Mouse (Mus musculus) neural tube, embryonic 13.5 days (tissue): ENCODE results near the gene Vars2. TPM values are rescaled to one million over a fixed set of nuclear protein-coding genes. Genes with fewer than 3 reads are reported as not detected.

ENCODE experiments used
- ATAC-seq: fragments of 200-750 bp; cut with Nextera tagmentation; 2 replicates; pipeline ENCODE4 v1.8.0; 2017; ENCODE audit warnings: low read depth, mild to moderate bottlenecking, moderate TSS enrichment, moderate library complexity
- H3K27ac ChIP-seq: fragments of 300-500 bp; sonication (generic); replicated peaks from 2 replicates; pipeline ENCODE4 v1.5.1; 2015; ENCODE audit warnings: moderate library complexity, mild to moderate bottlenecking, inconsistent platforms
- H3K27me3 ChIP-seq: fragments of 300-500 bp; sonication (generic); 2 replicates; pipeline ENCODE4 v1.6.1; 2015; ENCODE audit warnings: mild to moderate bottlenecking, inconsistent platforms
- H3K36me3 ChIP-seq: fragments of 300-500 bp; sonication (generic); 2 replicates; pipeline ENCODE4 v1.6.1; 2015; ENCODE audit warnings: mild to moderate bottlenecking, inconsistent platforms
- H3K4me1 ChIP-seq: fragments of 300-500 bp; sonication (generic); replicated peaks from 2 replicates; pipeline ENCODE4 v1.6.1; 2015; ENCODE audit warnings: inconsistent platforms
- H3K4me2 ChIP-seq: fragments of 300-500 bp; sonication (generic); 2 replicates; pipeline ENCODE4 v1.6.1; 2015; ENCODE audit warnings: inconsistent platforms, mild to moderate bottlenecking, moderate library complexity
- H3K4me3 ChIP-seq: fragments of 300-500 bp; sonication (generic); 2 replicates; pipeline ENCODE4 v1.5.1; 2015; ENCODE audit warnings: mild to moderate bottlenecking, inconsistent platforms
- H3K9ac ChIP-seq: fragments of 300-500 bp; sonication (generic); 2 replicates; pipeline ENCODE4 v1.6.1; 2015; ENCODE audit warnings: moderate library complexity, mild to moderate bottlenecking, inconsistent platforms
- H3K9me3 ChIP-seq: fragments of 300-500 bp; sonication (generic); 2 replicates; pipeline ENCODE4 v1.6.1; 2016; ENCODE audit warnings: inconsistent platforms
- WGBS: fragments of 180-500 bp; shearing (Covaris S2); methylation state at CpG from one replicate; pipeline ENCODE4 v1.1.7; 2015; 5-methylcytosine and 5-hydroxymethylcytosine counted together
- polyA plus RNA-seq: library from polyadenylated mRNA; unstranded; fragments of >200 nt; fragmentation: Nextera tagmentation; extraction: Ambion mirVana; gene quantifications from 2 replicates; pipeline ENCODE4 v1.2.1, GENCODE M21; 2015

The Vars2 gene
- polyA plus RNA-seq, 1 experiment from 2014 or later, result 10.6 TPM

GRCm38 (mm10) chr17:35653086-35653485 is 14.3 kb downstream of the Vars2 start:
- Histone ChIP-seq H3K4me3 (no peak overlapping the region), H3K27me3 (no peaks in the 10 kb centered on the region), H3K9me3 (no peaks in the 10 kb centered on the region), H3K9ac (no peak overlapping the region), H3K4me2 (no peak overlapping the region), H3K4me1 (no peaks in the 10 kb centered on the region), H3K27ac (no peak overlapping the region), H3K36me3 (peaks cover 38% of the 10 kb centered on the region)
- 83% methylated on average over 2 of the region's 2 CpGs for WGBS
- ATAC-seq, result no peak

GRCm38 (mm10) chr17:35649429-35649828 is 18.0 kb downstream of the Vars2 start:
- no peak overlapping the region for H3K27ac ChIP-seq
- no peak overlapping the region for H3K9ac ChIP-seq
- H3K4me2 ChIP-seq, result no peak overlapping the region
- H3K9me3 ChIP-seq, result no peaks in the 10 kb centered on the region
- ATAC-seq, result no peak
- peaks cover 2% of the 10 kb centered on the region; the same call in 1 of the 2 replicates for H3K36me3 ChIP-seq
- H3K4me1 ChIP-seq, result no peaks in the 10 kb centered on the region
- H3K27me3 ChIP-seq, result no peaks in the 10 kb centered on the region
- WGBS, result 69% methylated on average over 2 of the region's 2 CpGs
- H3K4me3 ChIP-seq, result no peak overlapping the region

DNA sequence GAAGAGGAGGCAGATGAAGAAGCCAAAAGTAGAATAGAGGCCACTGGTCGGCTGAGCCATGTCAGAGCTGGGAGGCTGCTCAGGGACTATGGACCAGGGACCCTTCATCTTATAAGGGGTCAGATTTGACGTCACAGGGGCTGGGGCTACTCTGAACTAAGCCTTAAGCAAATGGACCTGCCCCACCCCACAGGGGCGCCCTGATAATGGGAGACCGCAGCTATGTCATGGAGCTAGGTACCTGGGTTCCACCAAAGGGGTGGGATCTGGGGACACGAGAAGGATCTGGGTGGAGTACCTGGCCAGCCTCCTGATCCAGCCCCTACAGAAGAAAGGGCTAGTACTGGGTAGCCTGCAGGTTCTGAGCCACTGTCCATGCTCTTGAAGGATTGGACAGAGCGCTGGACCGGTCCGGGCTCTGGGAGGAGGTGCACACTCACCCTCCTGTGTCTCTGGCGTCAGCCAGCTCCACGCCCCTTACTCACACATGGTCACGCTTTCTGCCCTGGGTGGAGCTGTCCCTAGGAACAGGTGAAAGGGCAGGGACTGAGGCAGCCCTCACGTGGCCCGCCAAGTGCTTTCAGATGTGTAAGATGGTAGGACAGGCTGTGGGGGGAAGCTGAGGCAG is 23.7 kb downstream of the Vars2 start, which contains the start of gene Mucl3:
TSS of gene Mucl3 (minus strand) at position 87 of the 628 bp plus-strand sequence.
- no peaks in the 10 kb centered on the region for H3K36me3 ChIP-seq
- H3K4me1 ChIP-seq, result peaks cover under 1% of the 10 kb centered on the region; the same call in 1 of the 2 replicates
- no peak within 1 kb of the TSS for H3K9ac ChIP-seq
- 74% methylated on average over 13 of the region's 13 CpGs for WGBS
- H3K4me3 ChIP-seq, result no peak within 1 kb of the TSS
- no peaks in the 10 kb centered on the region for H3K27me3 ChIP-seq
- H3K27ac ChIP-seq, result no peak within 1 kb of the TSS
- no peak within 1 kb of the TSS for H3K4me2 ChIP-seq
- no peak for ATAC-seq
- H3K9me3 ChIP-seq, result no peaks in the 10 kb centered on the region

DNA sequence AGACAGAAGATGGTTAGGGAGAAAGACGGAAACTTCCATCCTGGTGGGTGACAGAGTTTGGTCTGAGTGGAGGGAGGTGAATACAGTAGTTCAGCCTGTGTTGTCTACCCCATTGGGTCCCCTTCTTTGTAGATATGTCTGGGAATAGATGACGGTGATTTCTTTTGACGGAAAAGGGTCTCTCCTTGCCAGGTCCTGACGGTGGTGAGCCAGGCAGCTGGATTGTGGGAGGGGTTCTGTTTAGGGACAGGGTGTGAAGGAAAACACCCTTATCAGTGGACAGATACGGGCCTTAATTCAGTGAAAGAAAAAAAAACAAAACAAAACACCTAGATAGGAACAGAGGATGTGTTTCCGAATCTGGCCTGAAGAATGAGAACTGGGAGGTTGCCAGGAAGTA is 28.0 kb downstream of the Vars2 start:
- Histone ChIP-seq H3K27ac (no peak overlapping the region), H3K27me3 (peaks cover 12% of the 10 kb centered on the region; the same call in 1 of the 2 replicates), H3K9me3 (no peaks in the 10 kb centered on the region), H3K4me2 (peak overlapping the region; percentile 14; the same call in 1 of the 2 replicates), H3K36me3 (no peaks in the 10 kb centered on the region), H3K4me1 (peaks cover 4% of the 10 kb centered on the region), H3K9ac (no peak overlapping the region), H3K4me3 (no peak overlapping the region)
- 90% methylated on average over 6 of the region's 6 CpGs for WGBS
- no peak for ATAC-seq

DNA sequence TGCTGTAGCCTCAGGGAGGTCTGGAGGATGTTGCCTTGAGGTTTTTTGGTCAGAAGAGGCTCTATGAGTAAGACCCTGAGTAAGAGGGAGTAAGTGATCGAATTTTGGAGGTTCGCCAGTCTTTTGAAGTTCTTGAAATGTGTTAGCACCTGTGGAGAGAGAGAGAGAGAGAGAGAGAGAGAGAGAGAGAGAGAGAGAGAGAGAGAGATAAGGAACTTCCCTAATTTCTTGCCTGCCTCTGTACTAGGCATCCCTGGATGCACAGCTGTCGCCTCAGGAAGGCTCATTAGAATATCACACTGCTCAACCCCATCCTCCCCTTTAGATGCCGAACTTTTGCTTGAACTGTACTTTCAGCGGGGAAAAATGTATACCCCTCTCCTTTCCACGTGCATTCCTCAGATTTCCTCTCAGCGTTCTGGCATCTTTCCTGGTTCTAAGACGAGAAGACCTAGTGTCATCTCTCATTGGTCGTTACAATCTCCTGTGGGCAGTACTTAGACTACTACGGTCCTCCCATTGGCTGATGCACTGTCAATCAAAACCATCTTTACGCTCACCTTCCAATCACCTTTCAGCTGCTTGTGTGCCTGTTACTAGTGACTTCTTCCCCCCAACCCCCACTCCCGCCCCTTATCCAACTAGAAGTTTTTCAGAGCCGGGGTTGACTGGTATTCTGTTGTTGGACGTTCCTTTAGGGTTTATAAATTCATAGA is 28.8 kb downstream of the Vars2 start:
- H3K4me1 ChIP-seq, result peaks cover 11% of the 10 kb centered on the region
- H3K9ac ChIP-seq, result no peak overlapping the region
- H3K36me3 ChIP-seq, result no peaks in the 10 kb centered on the region
- no peak overlapping the region for H3K4me3 ChIP-seq
- H3K27ac ChIP-seq, result no peak overlapping the region
- no peaks in the 10 kb centered on the region for H3K9me3 ChIP-seq
- ATAC-seq, result peak; percentile 78
- peak overlapping the region; percentile 37 for H3K4me2 ChIP-seq
- WGBS, result 32% methylated on average over 14 of the region's 14 CpGs
- H3K27me3 ChIP-seq, result peaks cover 12% of the 10 kb centered on the region; the same call in 1 of the 2 replicates

DNA sequence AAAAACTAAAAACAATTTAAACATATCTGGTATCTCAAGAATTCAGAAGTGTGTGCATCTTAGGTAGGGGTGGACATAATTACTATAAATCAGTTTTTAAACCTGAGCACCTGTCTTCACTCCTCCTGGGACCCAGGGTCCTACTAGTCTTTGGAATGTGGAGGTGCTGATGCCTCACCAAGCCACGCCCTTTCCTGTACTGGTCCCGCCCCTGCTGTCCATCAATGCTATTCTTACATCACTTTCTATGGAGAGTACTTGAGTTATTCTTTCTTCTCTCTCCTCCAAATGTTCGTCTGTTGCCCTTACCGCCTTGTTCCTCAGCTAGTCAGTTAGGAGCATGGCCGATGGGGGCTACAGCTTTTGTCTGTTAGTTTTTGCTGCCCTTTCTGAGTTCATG is 31.0 kb downstream of the Vars2 start:
- 43% methylated on average over 5 of the region's 5 CpGs for WGBS
- Histone ChIP-seq H3K4me2 (no peak overlapping the region), H3K4me1 (peaks cover 11% of the 10 kb centered on the region), H3K9me3 (no peaks in the 10 kb centered on the region), H3K27ac (no peak overlapping the region), H3K4me3 (no peak overlapping the region), H3K36me3 (no peaks in the 10 kb centered on the region), H3K9ac (no peak overlapping the region), H3K27me3 (peaks cover 12% of the 10 kb centered on the region; the same call in 1 of the 2 replicates)
- ATAC-seq, result no peak

DNA sequence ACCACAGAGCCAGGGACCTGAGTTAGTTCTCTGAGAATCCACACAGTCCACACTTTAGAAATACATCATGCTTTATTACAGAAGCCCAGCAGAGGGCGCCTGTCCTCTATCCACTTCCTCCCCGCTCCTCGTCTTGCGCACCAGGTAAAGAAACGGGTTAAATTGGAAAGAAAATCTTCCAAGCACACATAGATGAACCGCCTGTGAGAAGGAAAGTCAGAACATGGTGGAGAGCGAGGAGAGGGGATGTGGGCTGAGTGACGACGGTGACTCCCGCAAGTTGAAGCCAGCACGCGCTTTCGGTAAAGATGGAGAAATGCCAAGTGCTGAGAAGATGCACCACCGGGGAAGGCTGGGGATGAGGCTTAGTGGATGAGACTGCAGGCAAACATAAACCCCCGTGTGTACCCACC is 31.7 kb downstream of the Vars2 start:
- ATAC-seq, result peak; percentile 73
- Histone ChIP-seq H3K9ac (peak overlapping the region; percentile 60), H3K4me1 (peaks cover 11% of the 10 kb centered on the region)

GRCm38 (mm10) chr17:35635202-35635601 is 32.2 kb downstream of the Vars2 start:
- Histone ChIP-seq H3K9me3 (no peaks in the 10 kb centered on the region), H3K9ac (no peak overlapping the region), H3K4me1 (peaks cover 11% of the 10 kb centered on the region), H3K27me3 (peaks cover 12% of the 10 kb centered on the region; the same call in 1 of the 2 replicates), H3K4me2 (no peak overlapping the region), H3K27ac (no peak overlapping the region), H3K4me3 (no peak overlapping the region), H3K36me3 (no peaks in the 10 kb centered on the region)
- WGBS, result 91% methylated on average over 3 of the region's 3 CpGs
- no peak for ATAC-seq

More for the DNA sequence above, 31.7 kb downstream of the Vars2 start:
- Histone ChIP-seq H3K4me3 (peak overlapping the region; percentile 37), H3K36me3 (no peaks in the 10 kb centered on the region), H3K4me2 (peak overlapping the region; percentile 63), H3K27ac (no peak overlapping the region), H3K27me3 (peaks cover 12% of the 10 kb centered on the region; the same call in 1 of the 2 replicates), H3K9me3 (no peaks in the 10 kb centered on the region)
- WGBS, result 1% methylated on average over 15 of the region's 15 CpGs

DNA sequence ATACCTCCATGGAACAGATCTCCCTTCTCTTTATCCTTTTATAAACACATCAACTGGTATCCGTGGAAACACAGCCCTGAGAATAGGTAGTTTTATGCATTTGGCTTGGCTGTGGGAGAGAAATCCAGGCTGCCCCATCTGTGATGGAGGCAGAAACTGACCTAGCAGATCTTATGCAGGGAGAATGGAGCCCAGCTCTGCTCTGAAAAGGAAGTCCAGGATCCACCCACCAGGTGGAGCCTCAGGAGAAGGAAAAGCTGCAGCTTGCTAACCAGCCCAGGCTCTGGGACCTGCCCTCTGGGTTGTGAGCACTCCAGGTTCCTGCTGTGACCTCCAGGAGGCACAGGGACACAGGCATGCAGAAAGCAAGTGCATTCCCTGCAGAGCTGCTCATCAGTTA is 33.4 kb downstream of the Vars2 start:
- peak; percentile 25; the same call in 1 of the 2 replicates for ATAC-seq
- 11% methylated on average over 1 of the region's 1 CpGs for WGBS
- Histone ChIP-seq H3K9me3 (no peaks in the 10 kb centered on the region), H3K27me3 (peaks cover 12% of the 10 kb centered on the region; the same call in 1 of the 2 replicates), H3K9ac (no peak overlapping the region), H3K27ac (no peak overlapping the region), H3K4me1 (peaks cover 11% of the 10 kb centered on the region), H3K4me3 (no peak overlapping the region), H3K36me3 (no peaks in the 10 kb centered on the region), H3K4me2 (no peak overlapping the region)

DNA sequence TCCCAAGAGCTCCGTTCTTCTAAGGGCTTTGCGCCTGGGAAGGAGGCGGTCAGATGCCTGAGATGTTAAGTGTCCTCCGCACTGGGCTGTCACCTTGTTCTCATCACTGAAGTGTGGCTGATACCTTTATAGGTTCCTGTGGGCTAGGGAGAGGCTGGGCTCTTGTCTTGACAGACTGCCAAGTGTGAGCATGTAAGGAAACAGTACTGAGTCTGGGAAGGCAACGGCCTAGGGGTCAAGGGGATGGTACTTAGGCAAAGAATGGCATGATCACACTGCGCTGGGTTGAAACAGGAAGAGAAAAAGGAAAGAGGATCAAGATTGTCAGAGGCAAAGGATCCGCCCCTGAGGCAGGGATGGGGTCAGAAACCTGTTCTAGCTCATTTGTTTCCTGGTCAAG is 40.9 kb downstream of the Vars2 start, which contains the start of gene Gm9573:
TSS of gene Gm9573 (minus strand) at position 101 of the 400 bp plus-strand sequence.
- no peak within 1 kb of the TSS for H3K9ac ChIP-seq
- H3K4me2 ChIP-seq, result no peak within 1 kb of the TSS
- H3K36me3 ChIP-seq, result no peaks in the 10 kb centered on the region
- no peak within 1 kb of the TSS for H3K27ac ChIP-seq
- no peaks in the 10 kb centered on the region for H3K4me1 ChIP-seq
- H3K9me3 ChIP-seq, result no peaks in the 10 kb centered on the region
- no peak within 1 kb of the TSS for H3K4me3 ChIP-seq
- 92% methylated on average over 7 of the region's 7 CpGs for WGBS
- no peak for ATAC-seq
- no peaks in the 10 kb centered on the region for H3K27me3 ChIP-seq

- H3K4me3 ChIP-seq, result no peak overlapping the region
- H3K4me2 ChIP-seq, result no peak overlapping the region
- H3K27me3 ChIP-seq, result no peaks in the 10 kb centered on the region
- H3K36me3 ChIP-seq, result no peaks in the 10 kb centered on the region
- H3K9ac ChIP-seq, result no peak overlapping the region
- WGBS, result 80% methylated on average over 4 of the region's 4 CpGs
- no peak for ATAC-seq
- no peaks in the 10 kb centered on the region for H3K9me3 ChIP-seq
- no peak overlapping the region for H3K27ac ChIP-seq
- H3K4me1 ChIP-seq, result no peaks in the 10 kb centered on the region
These were observed 50.3 kb downstream of the Vars2 start for GRCm38 (mm10) chr17:35617127-35617526.
